Mouse (Mus musculus) limb, embryonic 14.5 days (tissue): Measurements from ENCODE around the gene Gm20431. TPM values are rescaled to one million over a fixed set of nuclear protein-coding genes. Genes with fewer than 3 reads are reported as not detected.

Experiments used
- ATAC-seq: fragments of 200-750 bp; cut with Nextera tagmentation; 2 replicates; pipeline ENCODE4 v1.8.0; 2017; ENCODE audit warnings: low read depth, moderate number of reproducible peaks, moderate TSS enrichment; ENCODE audit not compliant: low FRiP score
- DNase-seq: peaks from one replicate; pipeline ENCODE4 v3.0.0-alpha.2; 2015; ENCODE audit warnings: low spot score
- H3K27ac ChIP-seq: fragments of 300-500 bp; sonication (generic); replicated peaks from 2 replicates; pipeline ENCODE4 v1.5.1; 2014; ENCODE audit warnings: low read depth, mild to moderate bottlenecking, low read length, moderate library complexity, mixed read lengths
- H3K27me3 ChIP-seq: fragments of 300-500 bp; sonication (generic); 2 replicates; pipeline ENCODE4 v1.6.1; 2014; ENCODE audit warnings: low read length, mixed read lengths; ENCODE audit not compliant: control insufficient read depth, insufficient read depth
- H3K36me3 ChIP-seq: fragments of 300-500 bp; sonication (generic); 2 replicates; pipeline ENCODE4 v1.6.1; 2014; ENCODE audit warnings: mild to moderate bottlenecking, low read length, moderate library complexity, mixed read lengths; ENCODE audit not compliant: control insufficient read depth, insufficient read depth
- H3K4me1 ChIP-seq: fragments of 300-500 bp; sonication (generic); 2 replicates; pipeline ENCODE4 v1.6.1; 2014; ENCODE audit warnings: antibody characterized with exemption, low read length, mixed read lengths; ENCODE audit not compliant: control insufficient read depth, insufficient read depth
- H3K4me2 ChIP-seq: fragments of 300-500 bp; sonication (generic); replicated peaks from 2 replicates; pipeline ENCODE4 v1.6.1; 2014; ENCODE audit warnings: low read depth, mild to moderate bottlenecking, low read length, moderate library complexity; ENCODE audit not compliant: severe bottlenecking
- H3K4me3 ChIP-seq: fragments of 300-500 bp; sonication (generic); replicated peaks from 2 replicates; pipeline ENCODE4 v1.5.1; 2014; ENCODE audit warnings: low read length
- H3K9ac ChIP-seq: fragments of 300-500 bp; sonication (generic); 2 replicates; pipeline ENCODE4 v1.6.1; 2014; ENCODE audit warnings: mild to moderate bottlenecking, low read depth, low read length, moderate library complexity; ENCODE audit not compliant: severe bottlenecking
- H3K9me3 ChIP-seq: fragments of 300-500 bp; sonication (generic); 2 replicates; pipeline ENCODE4 v1.6.1; 2016; ENCODE audit warnings: low read length; ENCODE audit not compliant: control insufficient read depth
- POLR2A ChIP-seq: fragments of 200-500 bp; IDR thresholded peaks from 2 replicates; pipeline ENCODE4 v1.8.0; 2012; ENCODE audit warnings: inconsistent platforms, mild to moderate bottlenecking, moderate library complexity, borderline replicate concordance; ENCODE audit not compliant: insufficient read depth, insufficient read length; ENCODE audit errors: extremely low read depth
- WGBS: fragments of 180-500 bp; shearing (Covaris S2); extraction: QIAGEN DNeasy Blood & Tissue Kit; methylation state at CpG from one replicate; pipeline ENCODE4 v1.1.7; 2014; 5-methylcytosine and 5-hydroxymethylcytosine counted together
- polyA plus RNA-seq, 2 experiments: library from polyadenylated mRNA; depleted of rRNA in 1 of 2; stranded (reverse) in 1 of 2; unstranded in 1 of 2; fragments of >200 nt; fragmentation: Nextera tagmentation in 1 of 2; extraction: Ambion mirVana in 1 of 2; gene quantifications; 2 replicates each; pipeline versions ENCODE4 v1.2.1 to v1.2.3; 2012 to 2014

Gm20431 gene
- polyA plus RNA-seq, 2 experiments = 6.1 to 7.5 TPM

DNA sequence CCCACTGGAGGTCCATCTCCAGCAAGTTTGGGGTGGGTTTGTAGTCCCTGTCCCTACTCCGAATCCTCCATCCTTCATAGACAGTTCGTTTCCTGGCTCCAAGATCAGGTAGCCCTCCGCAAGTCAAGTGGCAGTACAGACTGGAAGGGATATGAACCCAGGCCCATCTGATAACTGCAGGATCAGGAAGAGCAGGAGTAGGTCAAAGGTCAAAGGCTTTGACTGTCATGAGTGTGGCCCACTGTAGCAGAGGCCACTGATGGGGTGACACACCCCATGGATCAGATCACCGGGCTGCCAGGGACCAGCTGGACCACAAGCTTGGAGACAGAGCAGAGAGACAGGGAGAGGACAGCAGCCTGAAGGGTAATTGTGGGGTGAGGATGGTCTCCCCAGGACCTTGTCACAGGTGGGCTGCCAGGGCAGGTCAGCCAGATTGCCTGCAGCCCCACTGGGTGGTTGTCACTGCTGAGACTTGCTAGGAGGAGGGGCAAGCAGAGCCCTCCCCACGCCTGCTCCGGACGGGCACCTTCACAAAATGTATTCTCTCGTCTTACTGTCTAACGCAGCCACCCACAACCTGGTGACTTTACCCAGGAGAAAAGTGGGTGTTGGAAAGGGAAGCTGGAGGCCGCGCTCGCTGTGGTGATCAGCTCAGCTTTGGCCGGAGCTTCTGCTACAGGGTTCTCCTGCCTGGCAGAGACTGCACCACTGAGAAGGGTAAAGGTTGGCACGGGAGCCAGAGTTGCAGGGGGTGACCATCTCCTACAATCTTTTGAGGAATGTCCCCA, 30.8 kb upstream of the Gm20431 start:
- 85% methylated on average over 14 of the region's 14 CpGs for WGBS
- Histone ChIP-seq H3K4me2 (no peak overlapping the region), H3K27me3 (peaks cover 23% of the 10 kb centered on the region), H3K9me3 (no peaks in the 10 kb centered on the region), H3K9ac (no peak overlapping the region), H3K4me1 (peaks cover 7% of the 10 kb centered on the region; the same call in 1 of the 2 replicates), H3K27ac (no peak overlapping the region), H3K4me3 (no peak overlapping the region), H3K36me3 (no peaks in the 10 kb centered on the region)
- ATAC-seq (no peak), DNase-seq (no peak)
- no peak for TF ChIP-seq POLR2A

DNA sequence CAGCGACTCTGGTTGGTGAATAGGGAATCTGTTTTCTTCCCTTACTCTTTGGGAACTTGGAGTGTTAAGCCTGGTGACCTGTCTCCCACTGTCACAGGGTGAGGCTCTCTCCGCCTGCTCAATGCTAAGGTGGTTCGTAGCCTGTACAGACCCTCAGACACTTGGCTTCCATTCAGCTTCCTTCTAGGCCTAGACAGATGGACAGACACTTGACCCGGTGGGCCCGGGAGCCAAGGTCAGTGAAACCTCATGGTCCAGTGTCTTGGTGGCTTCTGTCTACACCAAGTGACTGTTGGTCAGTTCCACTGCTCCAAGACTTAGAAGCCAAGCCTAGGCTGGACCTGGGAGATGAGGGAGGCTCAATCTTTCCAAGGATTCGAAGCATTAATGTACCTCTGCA, 30.1 kb upstream of the Gm20431 start:
- no peak overlapping the region for H3K27ac ChIP-seq
- no peak overlapping the region for H3K4me2 ChIP-seq
- H3K9me3 ChIP-seq = no peaks in the 10 kb centered on the region
- DNase-seq (no peak), ATAC-seq (no peak)
- peaks cover 7% of the 10 kb centered on the region; the same call in 1 of the 2 replicates for H3K4me1 ChIP-seq
- 91% methylated on average over 6 of the region's 6 CpGs for WGBS
- no peak for TF ChIP-seq POLR2A
- H3K4me3 ChIP-seq = no peak overlapping the region
- no peaks in the 10 kb centered on the region for H3K36me3 ChIP-seq
- H3K27me3 ChIP-seq = peaks cover 23% of the 10 kb centered on the region
- H3K9ac ChIP-seq = no peak overlapping the region

DNA sequence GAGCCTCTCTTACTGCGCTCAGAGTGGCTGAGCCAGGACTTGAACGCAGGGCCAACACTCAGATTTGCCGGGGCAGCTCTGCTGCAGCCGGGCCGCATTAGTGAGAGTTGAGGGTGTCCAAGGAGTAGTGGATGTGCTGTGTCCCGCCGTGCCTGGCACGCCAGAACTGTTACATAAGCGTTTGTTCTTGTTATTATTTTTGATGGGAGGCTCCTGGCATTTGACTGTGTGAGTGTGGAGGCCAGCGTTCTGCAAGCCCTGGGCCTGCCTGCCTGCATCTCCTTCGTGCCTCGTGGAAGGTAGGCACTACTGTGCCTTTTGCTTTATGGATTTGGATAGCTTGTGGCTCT, 29.6 kb upstream of the Gm20431 start:
- Histone ChIP-seq H3K9me3 (no peaks in the 10 kb centered on the region), H3K27ac (no peak overlapping the region), H3K27me3 (peaks cover 23% of the 10 kb centered on the region), H3K36me3 (no peaks in the 10 kb centered on the region), H3K4me2 (peak overlapping the region; percentile 33; the same call in 1 of the 2 replicates), H3K4me3 (no peak overlapping the region), H3K4me1 (peaks cover 7% of the 10 kb centered on the region; the same call in 1 of the 2 replicates), H3K9ac (no peak overlapping the region)
- 78% methylated on average over 12 of the region's 12 CpGs for WGBS
- DNase-seq (no peak), ATAC-seq (no peak)
- no peak for TF ChIP-seq POLR2A

DNA sequence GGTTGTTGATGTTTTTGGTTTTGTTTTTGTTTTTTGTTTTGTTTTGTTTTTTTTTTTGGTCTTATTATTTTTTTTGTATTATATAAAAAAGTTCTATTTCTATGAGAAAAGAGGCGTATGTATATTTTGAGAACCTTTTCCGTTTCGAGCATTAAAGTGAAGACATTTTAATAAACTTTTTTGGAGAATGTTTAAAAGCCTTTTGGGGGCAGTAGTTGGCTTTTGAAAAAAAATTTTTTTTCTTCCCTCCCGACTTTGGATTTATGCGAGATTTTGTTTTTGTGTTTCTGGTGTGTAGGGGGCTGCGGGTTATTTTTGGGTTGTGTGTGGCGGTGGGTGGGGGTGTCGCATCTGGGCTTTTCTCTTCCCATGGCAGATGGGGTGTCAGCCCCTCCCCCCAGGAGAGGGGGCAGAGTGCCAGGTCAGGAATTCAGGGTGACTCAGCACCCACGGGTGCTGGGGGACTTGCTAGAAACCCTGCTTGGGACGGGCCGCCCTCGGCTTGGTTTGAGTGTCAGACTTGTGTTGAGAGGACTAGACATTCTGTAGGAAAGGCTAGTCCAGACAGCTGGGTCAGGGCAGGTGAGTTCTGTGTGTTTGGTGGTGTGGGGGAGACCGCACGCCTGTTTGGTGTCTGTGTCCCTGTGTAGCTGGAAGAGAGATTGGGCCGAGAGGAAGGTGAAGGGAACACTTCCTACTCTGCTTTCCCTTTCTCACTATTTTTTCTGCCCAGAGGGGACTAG, 29.1 kb upstream of the Gm20431 start:
- no peak overlapping the region for H3K9ac ChIP-seq
- H3K9me3 ChIP-seq = no peaks in the 10 kb centered on the region
- no peak overlapping the region for H3K27ac ChIP-seq
- H3K4me2 ChIP-seq = peak overlapping the region; percentile 94
- no peaks in the 10 kb centered on the region for H3K36me3 ChIP-seq
- H3K27me3 ChIP-seq = peaks cover 23% of the 10 kb centered on the region
- no peak for ATAC-seq
- peak overlapping the region; percentile 72 for H3K4me3 ChIP-seq
- peaks cover 7% of the 10 kb centered on the region; the same call in 1 of the 2 replicates for H3K4me1 ChIP-seq
- no peak for TF ChIP-seq POLR2A
- WGBS = 57% methylated on average over 15 of the region's 15 CpGs
- DNase-seq = no peak

DNA sequence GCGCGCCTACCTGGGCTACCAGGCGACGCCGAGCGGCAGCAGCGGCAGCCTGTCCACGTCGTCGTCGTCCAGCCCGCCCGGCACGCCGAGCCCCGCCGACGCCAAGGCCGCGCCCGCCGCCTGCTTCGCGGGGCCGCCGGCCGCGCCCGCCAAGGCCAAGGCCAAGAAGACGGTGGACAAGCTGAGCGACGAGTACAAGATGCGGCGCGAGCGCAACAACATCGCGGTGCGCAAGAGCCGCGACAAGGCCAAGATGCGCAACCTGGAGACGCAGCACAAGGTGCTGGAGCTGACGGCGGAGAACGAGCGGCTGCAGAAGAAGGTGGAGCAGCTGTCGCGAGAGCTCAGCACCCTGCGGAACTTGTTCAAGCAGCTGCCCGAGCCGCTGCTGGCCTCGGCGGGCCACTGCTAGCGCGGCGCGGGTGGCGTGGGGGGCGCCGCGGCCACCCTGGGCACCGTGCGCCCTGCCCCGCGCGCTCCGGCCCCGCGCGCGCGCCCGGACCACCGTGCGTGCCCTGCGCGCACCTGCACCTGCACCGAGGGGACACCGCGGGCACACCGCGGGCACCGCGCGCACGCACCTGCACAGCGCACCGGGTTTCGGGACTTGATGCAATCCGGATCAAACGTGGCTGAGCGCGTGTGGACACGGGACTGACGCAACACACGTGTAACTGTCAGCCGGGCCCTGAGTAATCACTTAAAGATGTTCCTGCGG, 28.4 kb upstream of the Gm20431 start, which contains the start of gene Tmem189:
Gene Tmem189 (minus strand): TSS at position 322 of the 718 bp plus-strand sequence.
- H3K27ac ChIP-seq = peak within 1 kb of the TSS; percentile 55; the same call in 1 of the 2 replicates
- H3K4me3 ChIP-seq = peak within 1 kb of the TSS; percentile 72
- H3K9ac ChIP-seq = peak within 1 kb of the TSS; percentile 69
- peaks cover 23% of the 10 kb centered on the region for H3K27me3 ChIP-seq
- no peaks in the 10 kb centered on the region for H3K9me3 ChIP-seq
- DNase-seq (peak; percentile 60), ATAC-seq (peak; percentile 4; the same call in 1 of the 2 replicates)
- peaks cover 7% of the 10 kb centered on the region; the same call in 1 of the 2 replicates for H3K4me1 ChIP-seq
- peak within 1 kb of the TSS; percentile 94 for H3K4me2 ChIP-seq
- no peak for TF ChIP-seq POLR2A
- H3K36me3 ChIP-seq = no peaks in the 10 kb centered on the region
- under 1% methylated on average over 82 of the region's 99 CpGs for WGBS
